Mouse (Mus musculus): ENCODE measurements at regions not wholly inside any gene's neighbourhood (a gene's known extent, or its start where the extent isn't known, plus 50 kb on each side); places are given as distances from the start of the nearest gene placed in this dataset.

- DNase-seq (ENCODE audit: low read depth): no peak
These were observed 891.2 kb upstream of the Lrrc6 start for GRCm38 (mm10) chr15:67391918-67392317.

- DNase-seq (ENCODE audit: low read depth): no peak
These were observed 887.8 kb upstream of the Lrrc6 start for GRCm38 (mm10) chr15:67388514-67388913.

- DNase-seq (ENCODE audit: low read depth): no peak
These were observed 886.2 kb upstream of the Lrrc6 start for GRCm38 (mm10) chr15:67386896-67387295.

- no peak for DNase-seq (ENCODE audit: low read depth)
These were observed 872.9 kb upstream of the Lrrc6 start for GRCm38 (mm10) chr15:67373599-67373998.

- no peak for DNase-seq (ENCODE audit: low read depth)
These were observed 872.3 kb upstream of the Lrrc6 start for GRCm38 (mm10) chr15:67373030-67373429.

DNA sequence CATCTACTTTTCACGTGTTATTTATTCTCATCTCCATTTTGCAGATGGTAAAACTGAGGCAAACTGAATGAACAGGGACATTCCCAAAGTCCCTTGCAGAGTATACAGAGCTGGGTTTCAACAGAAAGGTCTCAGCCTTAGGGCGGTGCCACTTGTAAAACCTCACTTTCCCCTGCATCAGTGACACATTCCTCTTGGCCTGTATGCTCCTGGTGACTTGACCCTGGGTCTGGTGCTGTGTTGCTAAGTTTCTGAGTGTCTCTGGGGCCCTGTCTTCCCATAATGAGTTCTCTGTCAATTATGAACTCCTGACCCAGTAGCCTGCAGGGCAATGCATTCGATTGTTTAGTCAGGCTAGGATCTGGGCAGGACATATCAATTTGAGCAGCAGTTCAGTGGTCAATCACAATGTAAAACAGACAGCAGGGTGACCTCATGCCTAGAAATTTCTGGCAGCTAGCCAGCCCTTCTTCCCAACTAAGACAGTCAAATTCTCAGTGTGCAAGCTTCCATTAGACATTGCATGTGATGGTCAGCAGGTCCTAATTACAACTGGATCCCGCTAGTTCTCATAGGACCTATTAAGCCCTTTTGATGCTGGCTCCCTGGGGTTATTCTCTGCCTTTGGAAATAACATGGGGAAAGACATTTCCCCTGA is 863.5 kb upstream of the Lrrc6 start:
- DNase-seq (ENCODE audit: low read depth): no peak

DNA sequence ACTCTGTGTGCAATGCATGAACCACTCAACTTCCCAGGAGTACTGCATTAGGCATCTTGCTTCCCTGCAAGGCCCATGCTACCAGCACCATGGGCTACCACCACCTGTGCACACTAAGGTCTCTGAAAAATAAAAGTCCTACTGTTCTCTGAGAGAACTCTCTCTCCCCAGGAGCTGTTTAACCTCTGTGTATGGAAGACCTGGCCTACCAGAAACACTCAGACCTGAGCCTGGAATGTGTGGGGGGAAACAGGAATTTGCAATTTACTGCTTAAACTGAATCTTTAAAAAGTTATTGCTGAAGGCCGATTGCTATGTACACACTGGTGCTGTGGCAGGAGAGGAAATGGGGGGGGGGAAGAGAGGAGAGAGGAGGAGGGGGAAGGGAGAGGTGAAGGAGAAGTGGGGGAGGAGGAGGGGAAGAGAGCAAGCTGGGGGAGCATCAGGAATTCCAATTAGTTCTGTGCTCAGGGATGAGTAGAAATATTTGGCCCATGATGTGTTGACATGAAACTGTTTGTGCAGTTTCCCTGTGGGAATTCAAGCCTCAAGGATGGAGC is 860.4 kb upstream of the Lrrc6 start:
- DNase-seq (ENCODE audit: low read depth): no peak

DNA sequence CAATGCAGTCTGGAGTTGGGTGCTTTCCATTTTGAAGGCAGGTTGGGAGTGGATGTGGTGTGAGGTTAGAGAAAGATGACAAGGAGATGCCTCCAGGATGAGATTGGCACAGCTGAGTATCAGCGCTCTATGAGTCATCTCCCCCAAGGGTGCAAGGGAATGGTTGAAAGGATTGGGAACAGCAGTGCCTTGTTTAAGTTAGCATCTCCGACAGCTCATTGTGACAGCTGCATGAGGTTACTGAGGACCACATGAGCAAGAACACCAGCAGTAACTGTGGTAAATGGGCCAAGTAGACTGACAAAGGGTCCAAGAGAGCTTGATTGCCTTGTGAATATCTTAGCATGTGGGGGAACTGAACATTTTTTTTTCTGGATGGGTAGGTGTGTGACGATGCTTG is 857.2 kb upstream of the Lrrc6 start:
- no peak for DNase-seq (ENCODE audit: low read depth)

- no peak for DNase-seq (ENCODE audit: low read depth)
These were observed 854.6 kb upstream of the Lrrc6 start for GRCm38 (mm10) chr15:67355334-67355733.

DNA sequence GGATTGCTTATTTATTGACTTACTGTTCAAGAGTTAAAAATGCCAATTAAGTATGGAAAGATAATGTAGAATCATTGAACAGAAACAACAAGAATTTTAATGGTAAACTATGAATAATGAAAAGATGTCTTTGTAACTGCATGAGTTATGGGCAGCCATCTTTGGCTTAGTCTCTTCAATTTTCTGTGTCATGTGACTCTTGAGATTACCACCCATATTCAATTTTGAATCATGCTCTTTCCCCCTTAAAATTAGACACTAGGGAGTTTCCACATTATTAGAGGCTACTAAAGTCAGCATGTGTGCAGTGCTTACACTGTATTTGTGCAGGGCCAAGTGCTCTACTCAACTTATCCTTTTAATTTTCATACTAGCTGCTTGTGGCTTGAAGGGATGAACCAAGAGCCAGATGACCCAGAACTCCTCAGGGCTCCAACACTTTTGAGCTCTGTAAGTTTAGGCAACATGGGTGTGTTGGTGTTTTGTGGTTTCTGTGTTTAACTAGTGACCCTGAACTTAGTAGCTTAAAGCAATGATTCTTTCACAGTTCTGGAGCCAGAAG is 854.0 kb upstream of the Lrrc6 start:
- DNase-seq (ENCODE audit: low read depth): no peak

- DNase-seq (ENCODE audit: low read depth): no peak
These were observed 848.8 kb upstream of the Lrrc6 start for GRCm38 (mm10) chr15:67349501-67349900.

DNA sequence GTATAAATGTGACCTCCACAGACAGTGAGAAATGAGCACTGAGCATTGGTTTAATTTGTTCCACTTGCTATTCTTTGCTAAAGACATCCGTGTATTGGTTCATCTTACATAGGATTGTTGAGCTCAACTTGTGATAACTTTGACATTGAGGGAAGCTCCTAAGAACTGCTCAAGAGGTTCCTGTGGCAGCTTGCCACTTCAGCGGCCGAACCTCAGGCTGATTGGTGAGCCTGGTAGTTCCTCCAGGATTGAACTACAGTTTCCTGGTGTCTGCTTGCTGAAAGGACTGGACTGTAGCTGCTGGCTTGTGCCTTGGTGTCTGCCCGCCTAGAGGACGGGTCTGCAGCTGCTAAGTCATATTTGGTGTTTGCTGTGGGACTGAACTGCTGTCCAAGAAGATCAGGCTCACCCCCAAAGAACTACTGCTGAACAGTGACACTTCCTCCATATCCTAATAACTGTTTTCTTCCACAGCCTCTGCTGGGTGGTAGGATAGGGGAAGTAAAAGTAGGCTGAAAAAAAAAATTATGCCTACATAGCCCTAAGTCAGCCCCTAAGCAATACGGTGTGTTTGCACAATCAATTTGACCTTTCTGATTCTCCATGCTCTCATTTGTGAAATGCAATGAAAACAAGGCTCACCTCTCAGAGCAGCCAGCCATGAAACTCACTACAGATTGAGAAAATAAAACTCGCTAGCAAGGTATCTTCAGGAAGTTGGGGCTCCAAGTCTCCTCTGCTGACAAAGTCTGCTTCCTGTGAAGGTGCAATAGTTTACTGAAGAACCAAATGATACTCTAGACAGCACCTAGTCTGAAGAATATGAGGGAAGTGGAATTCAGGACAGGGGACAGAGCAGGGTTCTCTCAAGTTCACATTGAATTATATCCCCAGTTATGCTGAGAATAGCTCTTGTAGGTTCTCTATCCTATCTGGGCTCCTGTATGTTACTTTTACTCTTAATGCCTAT is 844.8 kb upstream of the Lrrc6 start:
- no peak for DNase-seq (ENCODE audit: low read depth)

GRCm38 (mm10) chr15:67342050-67342449 is 841.3 kb upstream of the Lrrc6 start:
- no peak for DNase-seq (ENCODE audit: low read depth)

DNA sequence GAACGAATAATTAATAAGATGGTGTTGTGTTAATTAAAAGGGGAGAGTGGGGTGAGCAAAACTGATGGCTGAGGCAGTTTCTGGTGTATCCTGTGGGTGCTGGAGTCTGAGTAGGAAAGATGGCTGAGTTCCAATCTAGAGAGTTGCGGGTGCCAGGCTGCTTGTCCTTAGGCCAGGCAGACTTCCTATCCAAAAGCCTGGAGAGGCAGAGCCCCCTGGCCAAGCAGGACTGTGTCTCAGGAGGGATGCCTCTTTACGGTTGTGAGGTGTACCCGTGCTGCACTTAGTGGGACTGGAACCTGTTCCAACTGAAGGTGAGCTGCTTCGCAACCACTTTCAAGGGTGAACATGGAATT is 836.3 kb upstream of the Lrrc6 start:
- no peak for DNase-seq (ENCODE audit: low read depth)

- DNase-seq (ENCODE audit: low read depth): no peak
These were observed 835.8 kb upstream of the Lrrc6 start for GRCm38 (mm10) chr15:67336294-67337039.

GRCm38 (mm10) chr15:67332521-67332920 is 831.8 kb upstream of the Lrrc6 start:
- DNase-seq (ENCODE audit: low read depth): no peak

DNA sequence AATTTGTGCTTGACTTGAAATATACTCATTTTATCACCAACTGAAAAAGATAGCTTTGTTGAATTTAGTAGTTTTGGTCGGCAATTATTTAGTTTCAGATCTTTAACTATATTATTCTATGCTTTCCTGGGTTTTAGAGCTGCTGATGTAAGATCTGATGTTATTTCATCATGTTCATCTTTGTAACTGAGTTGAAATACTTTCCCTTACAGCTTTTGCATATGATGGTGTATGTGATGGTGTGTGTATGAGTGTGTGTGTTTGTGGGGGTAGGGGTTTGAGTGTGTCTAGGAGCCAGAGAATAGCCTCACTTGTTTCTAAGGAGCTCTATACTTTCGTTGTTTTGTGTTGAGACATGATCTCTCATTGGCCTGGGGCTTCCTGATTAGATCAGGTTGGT is 819.6 kb upstream of the Lrrc6 start:
- DNase-seq (ENCODE audit: low read depth): no peak

- no peak for DNase-seq (ENCODE audit: low read depth)
These were observed 814.5 kb upstream of the Lrrc6 start for GRCm38 (mm10) chr15:67315202-67315601.

GRCm38 (mm10) chr15:67313648-67314047 is 812.9 kb upstream of the Lrrc6 start:
- no peak for DNase-seq (ENCODE audit: low read depth)

DNA sequence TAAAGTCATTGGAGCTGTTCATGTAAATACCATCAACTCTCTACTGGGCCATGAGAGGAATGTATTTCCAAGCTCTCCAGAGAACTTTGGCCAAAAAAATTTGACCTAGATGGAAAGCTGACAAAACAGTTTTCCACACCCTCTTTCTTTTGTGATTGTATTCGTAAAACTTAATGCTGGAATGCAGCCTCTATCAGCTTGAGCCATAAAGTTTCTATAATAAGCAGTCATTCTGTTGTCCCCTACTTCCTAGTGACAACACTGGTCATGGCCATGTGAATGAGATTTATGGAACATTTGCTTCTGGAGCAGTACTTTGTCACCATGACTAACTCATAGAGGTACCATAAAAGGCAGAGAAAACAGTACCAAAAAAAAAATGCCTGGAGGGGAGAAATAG is 805.0 kb upstream of the Lrrc6 start:
- DNase-seq (ENCODE audit: low read depth): no peak

DNA sequence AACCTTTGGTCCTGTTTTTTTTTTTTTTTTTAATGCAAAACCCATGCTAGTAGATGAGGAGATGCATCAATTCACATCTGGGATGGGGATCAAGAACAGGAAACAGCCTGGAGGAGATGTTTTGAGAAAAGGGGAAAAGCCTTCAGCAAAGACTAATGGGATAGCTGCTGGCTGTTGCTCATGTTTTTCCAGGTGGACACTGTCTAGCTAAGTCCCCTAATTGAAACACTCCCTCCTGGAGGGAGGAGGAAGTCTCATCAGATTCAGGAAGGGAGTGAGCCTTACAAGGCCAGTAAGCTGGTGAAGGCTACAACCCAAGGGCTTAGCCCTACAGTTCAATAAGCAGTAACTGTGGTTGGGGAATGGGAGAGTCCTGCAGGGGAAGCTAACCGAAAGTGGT is 803.1 kb upstream of the Lrrc6 start:
- DNase-seq (ENCODE audit: low read depth): no peak

GRCm38 (mm10) chr15:67301871-67302363 is 801.2 kb upstream of the Lrrc6 start:
- DNase-seq (ENCODE audit: low read depth): peak; percentile 72
